Mouse (Mus musculus): ENCODE measurements at regions not wholly inside any gene's neighbourhood (a gene's known extent, or its start where the extent isn't known, plus 50 kb on each side); places are given as distances from the start of the nearest gene placed in this dataset.
"Not testable (repeated sequence)": the region's sequence is repeated elsewhere in the genome, so short reads cannot be mapped to it uniquely, and the experiment has no call there.

GRCm38 (mm10) chr1:160843671-160844070 is 50.7 kb upstream of the Rabgap1l start:
- no peaks in the 10 kb centered on the region for H3K36me3 ChIP-seq (ENCODE audit: control insufficient read depth, insufficient read depth, low read length, poor library complexity, severe bottlenecking)
- DNase-seq (ENCODE audit: low read depth, low spot score), result peak; percentile 13

DNA sequence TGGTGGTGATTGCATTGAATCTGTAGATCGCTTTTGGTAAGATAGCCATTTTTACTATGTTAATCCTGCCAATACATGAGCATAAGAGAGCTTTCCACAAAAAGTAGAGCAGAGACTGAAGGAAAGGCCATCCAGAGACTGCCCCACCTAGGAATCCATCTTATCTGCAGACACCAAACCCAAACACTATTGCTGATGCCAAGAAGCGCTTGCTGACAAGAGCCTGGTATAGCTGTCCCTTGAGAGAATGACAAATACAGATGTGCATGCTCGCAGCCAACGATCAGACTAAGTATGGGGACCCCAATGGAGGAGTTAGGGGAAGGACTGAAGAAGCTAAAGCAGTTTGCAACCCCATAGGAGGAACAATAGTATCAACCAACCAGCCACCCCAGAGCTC is 51.7 kb upstream of the Rabgap1l start:
- not testable (repeated sequence) for H3K27me3 ChIP-seq (ENCODE audit: control insufficient read depth, insufficient read depth, low read length, poor library complexity, severe bottlenecking); DNase-seq (ENCODE audit: low read depth, low spot score); H3K36me3 ChIP-seq (ENCODE audit: control insufficient read depth, insufficient read depth, low read length, poor library complexity, severe bottlenecking)

More at GRCm38 (mm10) chr1:160843671-160844070, 50.7 kb upstream of the Rabgap1l start:
- no peaks in the 10 kb centered on the region; the same call in 1 of the 2 replicates for H3K27me3 ChIP-seq (ENCODE audit: control insufficient read depth, insufficient read depth, low read length, poor library complexity, severe bottlenecking)

DNA sequence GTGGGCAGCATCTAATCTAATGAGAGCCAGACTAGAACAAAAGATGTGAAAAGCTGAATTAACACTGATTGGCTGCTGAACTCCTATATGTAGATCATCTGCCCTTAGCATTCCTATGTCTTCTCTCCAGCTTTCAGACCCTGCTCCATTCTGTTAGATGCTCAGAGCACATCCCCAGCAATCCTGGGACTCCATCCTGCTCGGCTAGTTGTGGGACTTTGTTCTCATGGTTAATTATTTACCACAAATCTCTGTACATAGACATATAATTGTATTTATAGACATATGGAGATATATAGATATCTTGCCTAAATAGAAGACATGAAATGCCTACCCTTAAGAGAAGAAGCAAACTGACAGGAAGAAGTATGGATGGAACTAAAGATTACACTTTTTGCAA is 55.5 kb upstream of the Rc3h1 start:
- DNase-seq (ENCODE audit: low read depth, low spot score), result no peak
- Histone ChIP-seq H3K36me3 (ENCODE audit: control insufficient read depth, insufficient read depth, low read length, poor library complexity, severe bottlenecking) (no peaks in the 10 kb centered on the region), H3K27me3 (ENCODE audit: control insufficient read depth, insufficient read depth, low read length, poor library complexity, severe bottlenecking) (no peaks in the 10 kb centered on the region)

DNA sequence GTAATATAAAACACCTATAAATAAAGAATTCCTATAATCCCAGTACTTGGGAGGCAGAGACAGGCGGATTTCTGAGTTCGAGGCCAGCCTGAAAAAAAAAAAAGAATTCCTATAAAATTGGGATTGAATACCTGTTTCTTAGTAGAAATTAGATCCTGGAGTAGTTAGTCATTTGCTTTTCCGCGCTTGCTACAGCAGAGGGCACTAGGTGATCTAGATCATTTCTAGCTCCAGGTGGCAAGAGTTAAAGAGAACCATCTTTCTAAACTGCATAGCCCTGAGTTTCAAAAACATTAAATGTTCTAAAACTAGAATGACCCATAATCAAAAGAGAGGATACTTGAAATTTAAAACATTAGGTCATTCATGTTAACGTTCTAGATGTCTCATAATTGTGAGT is 51.8 kb upstream of the Rc3h1 start:
- H3K36me3 ChIP-seq (ENCODE audit: control insufficient read depth, insufficient read depth, low read length, poor library complexity, severe bottlenecking), result no peaks in the 10 kb centered on the region
- DNase-seq (ENCODE audit: low read depth, low spot score), result peak; percentile 19

GRCm38 (mm10) chr1:160855411-160855810 is 50.8 kb upstream of the Rc3h1 start:
- Histone ChIP-seq H3K27me3 (ENCODE audit: control insufficient read depth, insufficient read depth, low read length, poor library complexity, severe bottlenecking) (no peaks in the 10 kb centered on the region), H3K36me3 (ENCODE audit: control insufficient read depth, insufficient read depth, low read length, poor library complexity, severe bottlenecking) (no peaks in the 10 kb centered on the region)
- no peak for DNase-seq (ENCODE audit: low read depth, low spot score)

More for the DNA sequence above, 51.8 kb upstream of the Rc3h1 start:
- H3K27me3 ChIP-seq (ENCODE audit: control insufficient read depth, insufficient read depth, low read length, poor library complexity, severe bottlenecking), result no peaks in the 10 kb centered on the region

DNA sequence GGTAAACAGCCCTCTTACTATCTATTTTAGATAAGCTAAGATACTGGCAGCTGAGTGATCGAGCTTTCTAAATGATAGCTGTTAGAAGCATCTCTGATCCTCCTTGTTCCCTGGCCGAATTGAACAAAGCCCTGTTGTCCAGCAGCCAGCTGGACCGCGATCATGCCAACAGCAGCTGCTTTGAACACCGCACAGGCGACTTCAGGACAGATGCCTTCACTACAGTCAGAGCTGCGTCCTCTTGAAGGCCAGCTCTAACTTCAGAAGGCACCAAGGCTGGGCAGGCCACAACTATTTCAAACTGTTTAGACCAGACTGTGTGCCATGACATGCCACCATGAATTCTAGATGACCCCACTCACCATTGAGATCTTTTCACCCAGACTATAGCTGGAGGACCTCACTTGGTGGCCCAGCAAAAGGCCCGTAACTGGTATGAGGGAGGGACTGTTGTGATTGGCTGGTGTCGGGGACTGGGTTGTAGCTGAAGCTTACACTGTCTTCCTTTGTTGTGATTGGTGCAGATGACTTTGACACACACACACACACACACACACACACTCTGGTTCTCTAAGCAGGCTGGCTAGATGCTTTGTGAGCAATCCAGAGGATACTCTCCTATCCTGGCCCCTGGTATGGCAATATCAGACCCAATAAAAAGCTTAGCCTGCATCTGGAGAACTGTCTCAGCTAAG is 50.1 kb upstream of the Rc3h1 start:
- DNase-seq (ENCODE audit: low read depth, low spot score), result no peak
- Histone ChIP-seq H3K36me3 (ENCODE audit: control insufficient read depth, insufficient read depth, low read length, poor library complexity, severe bottlenecking) (no peaks in the 10 kb centered on the region), H3K27me3 (ENCODE audit: control insufficient read depth, insufficient read depth, low read length, poor library complexity, severe bottlenecking) (no peaks in the 10 kb centered on the region)
